Mouse (Mus musculus) MEL (cell line): ENCODE data around the gene Amh. TPM values are rescaled to one million over a fixed set of nuclear protein-coding genes. Genes with fewer than 3 reads are reported as not detected.
A peak's percentile ranks its signal among the peaks of the same experiment; 100 is the strongest.

Source experiments
- DNase-seq: peaks from one replicate; pipeline ENCODE4 v3.0.0; 2011; ENCODE audit warnings: low read depth, low spot score
- H3K27ac ChIP-seq: 2 replicates; pipeline ENCODE4 v1.5.1; 2012; ENCODE audit warnings: low read depth, mild to moderate bottlenecking, control low read depth, low read length, moderate library complexity; ENCODE audit not compliant: control insufficient read depth
- H3K27me3 ChIP-seq, 2 experiments: fragments of 150-350 bp in 1 of 2; sonication (generic) in 1 of 2; 2 replicates each; pipeline ENCODE4 v1.6.1; 2012; ENCODE audit warnings: low read length in 2 of 2, mild to moderate bottlenecking in 2 of 2, improper control_type of control experiment in 1 of 2, moderate library complexity in 1 of 2; ENCODE audit not compliant: insufficient read depth in 2 of 2, control insufficient read depth in 1 of 2
- H3K36me3 ChIP-seq, 2 experiments: 2 replicates each; pipeline ENCODE4 v1.6.1; 2012 to 2014; ENCODE audit warnings: low read length in 2 of 2, improper control_type of control experiment in 1 of 2, inconsistent platforms in 1 of 2, mild to moderate bottlenecking in 1 of 2; ENCODE audit not compliant: insufficient read depth in 2 of 2, control insufficient read depth in 1 of 2
- H3K4me1 ChIP-seq, 2 experiments: fragments of 150-350 bp in 1 of 2; sonication (generic) in 1 of 2; 2 replicates each; pipeline ENCODE4 v1.6.1; 2012; ENCODE audit warnings: low read length in 2 of 2, improper control_type of control experiment in 1 of 2, mild to moderate bottlenecking in 1 of 2; ENCODE audit not compliant: insufficient read depth in 2 of 2, control insufficient read depth in 1 of 2
- H3K4me3 ChIP-seq, 2 experiments: fragments of 150-350 bp in 1 of 2; sonication (generic) in 1 of 2; 2 replicates each; pipeline ENCODE4 v1.5.1; 2012; ENCODE audit warnings: low read depth in 2 of 2, low read length in 2 of 2, mild to moderate bottlenecking in 2 of 2, moderate library complexity in 2 of 2, control low read depth in 1 of 2, improper control_type of control experiment in 1 of 2; ENCODE audit not compliant: control insufficient read depth in 1 of 2, insufficient read depth in 1 of 2
- H3K79me2 ChIP-seq: 2 replicates; pipeline ENCODE4 v1.6.1; 2012; ENCODE audit warnings: mild to moderate bottlenecking, low read length, moderate library complexity; ENCODE audit not compliant: control insufficient read depth, poor library complexity, insufficient read depth
- H3K9ac ChIP-seq: 2 replicates; pipeline ENCODE4 v1.6.1; 2012; ENCODE audit warnings: low read depth, mild to moderate bottlenecking, control low read depth, low read length, moderate library complexity; ENCODE audit not compliant: control insufficient read depth, poor library complexity, severe bottlenecking
- H3K9me3 ChIP-seq: fragments of 150-350 bp; sonication (generic); replicated peaks from 2 replicates; pipeline ENCODE4 v1.6.1; 2012; ENCODE audit warnings: mild to moderate bottlenecking, low read length, improper control_type of control experiment, moderate library complexity; ENCODE audit not compliant: insufficient read depth
- BHLHE40 ChIP-seq: IDR thresholded peaks from 2 replicates; pipeline ENCODE4 v1.6.1; 2012; ENCODE audit warnings: low read depth, mild to moderate bottlenecking, inconsistent platforms, low read length, improper control_type of control experiment, borderline replicate concordance
- CHD1 ChIP-seq: IDR thresholded peaks from 2 replicates; pipeline ENCODE4 v1.6.1; 2012; ENCODE audit warnings: low read depth, mild to moderate bottlenecking, inconsistent platforms, low read length, improper control_type of control experiment
- CHD2 ChIP-seq: IDR thresholded peaks from 2 replicates; pipeline ENCODE4 v1.6.1; 2011; ENCODE audit warnings: low read length, improper control_type of control experiment
- E2F4 ChIP-seq: IDR thresholded peaks from 2 replicates; pipeline ENCODE4 v1.6.1; 2011; ENCODE audit warnings: low read depth, low read length, improper control_type of control experiment, borderline replicate concordance
- ELF1 ChIP-seq: IDR thresholded peaks from 2 replicates; pipeline ENCODE4 v1.6.1; 2014; ENCODE audit warnings: low read depth, mild to moderate bottlenecking, inconsistent platforms, low read length, improper control_type of control experiment, moderate library complexity
- EP300 ChIP-seq, 2 experiments: IDR thresholded peaks; 2 replicates each; pipeline ENCODE4 v1.6.1; 2011; ENCODE audit warnings: improper control_type of control experiment in 2 of 2, low read length in 2 of 2, low read depth in 1 of 2, mild to moderate bottlenecking in 1 of 2
- ETS1 ChIP-seq: IDR thresholded peaks from 2 replicates; pipeline ENCODE4 v1.6.1; 2012; ENCODE audit warnings: low read depth, mild to moderate bottlenecking, inconsistent platforms, low read length, improper control_type of control experiment, moderate library complexity
- GATA1 ChIP-seq: IDR thresholded peaks from 2 replicates; pipeline ENCODE4 v1.6.1; 2011; ENCODE audit warnings: low read depth, low read length, improper control_type of control experiment
- HCFC1 ChIP-seq: IDR thresholded peaks from 2 replicates; pipeline ENCODE4 v1.6.1; 2012; ENCODE audit warnings: low read depth, mild to moderate bottlenecking, inconsistent platforms, low read length, improper control_type of control experiment, moderate library complexity
- MAZ ChIP-seq: IDR thresholded peaks from 2 replicates; pipeline ENCODE4 v1.6.1; 2012; ENCODE audit warnings: low read depth, mild to moderate bottlenecking, inconsistent platforms, low read length, improper control_type of control experiment
- MEF2A ChIP-seq: IDR thresholded peaks from 2 replicates; pipeline ENCODE4 v1.6.1; 2014; ENCODE audit warnings: low read depth, mild to moderate bottlenecking, inconsistent platforms, low read length, improper control_type of control experiment; ENCODE audit not compliant: poor library complexity, insufficient replicate concordance, severe bottlenecking; ENCODE audit errors: extremely low read depth
- MYC ChIP-seq: IDR thresholded peaks from 2 replicates; pipeline ENCODE4 v1.6.1; 2011; ENCODE audit warnings: low read depth, mild to moderate bottlenecking, low read length, improper control_type of control experiment, moderate library complexity
- POLR2AphosphoS2 ChIP-seq: IDR thresholded peaks from 2 replicates; pipeline ENCODE4 v1.6.1; 2011; ENCODE audit warnings: low read length, improper control_type of control experiment
- POLR2AphosphoS5 ChIP-seq: IDR thresholded peaks from 2 replicates; pipeline ENCODE4 v1.6.1; 2012; ENCODE audit warnings: low read depth, borderline replicate concordance, mild to moderate bottlenecking, inconsistent platforms, low read length, moderate library complexity, mixed read lengths
- RAD21 ChIP-seq: IDR thresholded peaks from 2 replicates; pipeline ENCODE4 v1.6.1; 2011; ENCODE audit warnings: mild to moderate bottlenecking, low read depth, low read length, improper control_type of control experiment
- RCOR1 ChIP-seq: IDR thresholded peaks from 2 replicates; pipeline ENCODE4 v1.6.1; 2012; ENCODE audit warnings: low read depth, mild to moderate bottlenecking, inconsistent platforms, low read length, improper control_type of control experiment
- SIN3A ChIP-seq: IDR thresholded peaks from 2 replicates; pipeline ENCODE4 v1.6.1; 2012; ENCODE audit warnings: low read length, improper control_type of control experiment, inconsistent platforms
- SMC3 ChIP-seq: IDR thresholded peaks from 2 replicates; pipeline ENCODE4 v1.6.1; 2011; ENCODE audit warnings: low read depth, low read length, improper control_type of control experiment
- UBTF ChIP-seq: IDR thresholded peaks from 2 replicates; pipeline ENCODE4 v1.6.1; 2012; ENCODE audit warnings: low read depth, mild to moderate bottlenecking, inconsistent platforms, low read length, improper control_type of control experiment, moderate library complexity, borderline replicate concordance; ENCODE audit not compliant: insufficient read depth
- USF1 ChIP-seq: IDR thresholded peaks from 2 replicates; pipeline ENCODE4 v1.6.1; 2014; ENCODE audit warnings: low read depth, mild to moderate bottlenecking, inconsistent platforms, low read length, improper control_type of control experiment, moderate library complexity
- USF2 ChIP-seq, 2 experiments: IDR thresholded peaks; 2 replicates each; pipeline ENCODE4 v1.6.1; 2011 to 2012; ENCODE audit warnings: improper control_type of control experiment in 2 of 2, low read length in 2 of 2, borderline replicate concordance in 1 of 2, inconsistent platforms in 1 of 2, low read depth in 1 of 2, mild to moderate bottlenecking in 1 of 2; ENCODE audit not compliant: insufficient read depth in 1 of 2
- ZKSCAN1 ChIP-seq: IDR thresholded peaks from 2 replicates; pipeline ENCODE4 v1.6.1; 2012; ENCODE audit warnings: low read depth, mild to moderate bottlenecking, inconsistent platforms, low read length, improper control_type of control experiment, moderate library complexity
- ZNF384 ChIP-seq: IDR thresholded peaks from 2 replicates; pipeline ENCODE4 v1.6.1; 2012; ENCODE audit warnings: low read depth, mild to moderate bottlenecking, inconsistent platforms, low read length, improper control_type of control experiment
- polyA plus RNA-seq, 2 experiments: library from polyadenylated mRNA; stranded (reverse) in 1 of 2; unstranded in 1 of 2; fragments of >175 nt in 1 of 2; fragments of >200 nt in 1 of 2; gene quantifications; 2 replicates each; pipeline versions ENCODE4 v1.2.1 to v1.2.4; 2012; ENCODE audit warnings: low replicate concordance in 2 of 2, low read depth in 1 of 2; ENCODE audit not compliant: insufficient read length in 2 of 2, insufficient read depth in 1 of 2, missing spikeins in 1 of 2
- total RNA-seq: library from RNA; depleted of rRNA; stranded (reverse); fragments of 300-350 nt; gene quantifications from 2 replicates; pipeline ENCODE4 v1.2.3, GENCODE M21; 2012

The Amh gene
- total and polyA plus RNA-seq, 3 experiments = 0.42 to 1.1 TPM; not detected in 1

DNA sequence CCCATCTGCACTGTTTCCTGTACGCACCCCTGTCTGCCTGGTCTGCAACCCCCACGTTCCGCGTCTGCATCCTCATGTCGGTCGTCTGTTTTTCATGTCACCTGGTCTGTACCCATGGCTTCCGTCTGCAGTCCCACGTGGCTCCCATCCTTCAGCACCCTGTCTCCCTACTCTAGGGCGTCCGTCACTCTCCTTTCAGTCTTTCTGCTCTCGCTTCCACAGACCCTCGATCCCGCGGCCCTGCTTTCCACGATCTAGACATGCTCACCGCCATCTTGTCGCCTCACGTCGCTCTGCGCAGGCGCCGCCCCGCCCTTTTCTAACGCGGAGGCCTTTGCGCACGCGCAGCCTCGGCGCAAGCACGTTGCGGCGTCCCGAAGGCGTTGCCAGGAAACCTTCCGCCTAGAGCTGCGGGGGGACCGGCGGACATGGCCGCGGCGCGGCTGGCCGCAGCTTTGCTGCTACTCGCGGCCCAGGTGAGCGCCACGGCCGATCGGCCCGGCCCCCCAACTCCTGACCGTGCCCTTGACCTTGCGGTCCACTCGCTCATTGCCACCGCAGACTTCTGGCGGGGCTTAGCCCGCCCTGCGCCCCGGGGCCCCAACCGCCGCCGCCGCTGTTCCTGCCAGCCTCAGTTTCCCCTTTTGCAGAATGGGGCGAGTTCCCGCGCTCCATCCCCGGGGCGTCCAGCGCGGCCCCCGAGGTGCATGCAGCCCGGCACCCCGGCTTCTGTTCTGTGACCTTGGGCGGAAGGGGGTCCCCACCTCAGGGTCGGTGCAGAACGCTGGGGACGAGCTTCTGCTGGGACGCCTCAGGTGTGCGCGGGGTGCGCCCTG, 50.1 kb downstream of the Amh start, which contains the start of the genes Lsm7 and Sppl2b (continued):
- TF ChIP-seq MYC = peak; percentile 95
- TF ChIP-seq GATA1 = no peak
- no peak; the same call in 1 of the 2 replicates for TF ChIP-seq MAZ
- peak; percentile 93 for TF ChIP-seq SIN3A
- TF ChIP-seq ELF1 = peak; percentile 51; the same call in 1 of the 2 replicates
- TF ChIP-seq ZNF384 = no peak
- no peak for TF ChIP-seq POLR2AphosphoS5
- TF ChIP-seq ETS1 = no peak
- no peak for TF ChIP-seq CHD2
- no peak for TF ChIP-seq RAD21
- TF ChIP-seq POLR2AphosphoS2 = no peak; the same call in 1 of the 2 replicates
- TF ChIP-seq USF1 = no peak; the same call in 1 of the 2 replicates
- no peak for TF ChIP-seq SMC3
- TF ChIP-seq USF2 (IDR thresholded peaks at IDR 0.05; ENCODE audit: borderline replicate concordance in 1 of 2, insufficient read depth in 1 of 2, low read depth in 1 of 2, low read length in 2 of 2) = no peak
- TF ChIP-seq EP300 (IDR thresholded peaks at IDR 0.05; ENCODE audit: low read depth in 1 of 2, low read length in 2 of 2) = 0 out of 4 replicates have a peak, but pooled peaks of 1 of the 2 experiments have one; percentile 5
- peak; percentile 90 for TF ChIP-seq HCFC1
- no peak for TF ChIP-seq RCOR1
- TF ChIP-seq CHD1 = peak; percentile 15; the same call in 1 of the 2 replicates
- TF ChIP-seq, all 39 proteins: peak for 14

DNA sequence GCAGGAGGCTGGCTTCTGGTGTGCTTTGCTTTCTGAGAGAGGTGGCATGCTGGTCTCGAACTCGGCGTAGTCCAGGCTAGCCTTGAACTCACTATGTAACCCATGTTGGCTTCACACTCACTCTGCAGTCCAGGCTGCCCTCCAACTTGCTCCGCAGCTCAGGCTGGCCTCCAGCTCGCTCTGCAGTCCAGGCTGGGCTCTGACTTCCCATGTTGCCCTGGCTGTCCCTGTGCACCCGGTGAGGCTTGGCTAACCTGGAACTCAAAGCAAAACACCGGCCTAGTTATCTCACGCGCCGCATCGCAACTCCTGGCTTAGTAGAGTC, 50.7 kb downstream of the Amh start:
- H3K36me3 ChIP-seq = peaks cover 2 to 31% of the 10 kb centered on the region in 2 experiments; a peak in 2 of 4 replicates
- H3K9me3 ChIP-seq = no peaks in the 10 kb centered on the region
- peaks cover 64% of the 10 kb centered on the region for H3K79me2 ChIP-seq
- H3K4me3 ChIP-seq = peak overlapping the region; percentile 90 to 98
- TF ChIP-seq MEF2A (no peak), E2F4 (no peak), MAZ (no peak), SMC3 (no peak), SIN3A (0 out of 2 replicates have a peak, but pooled peaks have one; percentile 41), UBTF (no peak), CHD1 (0 out of 2 replicates have a peak, but pooled peaks have one; percentile 67), MYC (no peak), RCOR1 (no peak), USF1 (no peak), ZKSCAN1 (no peak), BHLHE40 (no peak)
- peak overlapping the region; percentile 37 for H3K27ac ChIP-seq
- H3K4me1 ChIP-seq = peaks cover 19 to 43% of the 10 kb centered on the region in 2 experiments
- H3K27me3 ChIP-seq = no peaks in the 10 kb centered on the region
- peak overlapping the region; percentile 83 for H3K9ac ChIP-seq
- peak; percentile 59 for DNase-seq
